Mouse (Mus musculus) neural tube, embryonic 13.5 days (tissue): ENCODE results near the gene Coro1b. TPM values are rescaled to one million over a fixed set of nuclear protein-coding genes. Genes with fewer than 3 reads are reported as not detected.
A peak's percentile ranks its signal among the peaks of the same experiment; 100 is the strongest.
"Not testable (repeated sequence)": the region's sequence is repeated elsewhere in the genome, so short reads cannot be mapped to it uniquely, and the experiment has no call there.

Experiments used
- ATAC-seq: fragments of 200-750 bp; cut with Nextera tagmentation; 2 replicates; pipeline ENCODE4 v1.8.0; 2017; ENCODE audit warnings: low read depth, mild to moderate bottlenecking, moderate TSS enrichment, moderate library complexity
- H3K27ac ChIP-seq: fragments of 300-500 bp; sonication (generic); replicated peaks from 2 replicates; pipeline ENCODE4 v1.5.1; 2015; ENCODE audit warnings: moderate library complexity, mild to moderate bottlenecking, inconsistent platforms
- H3K27me3 ChIP-seq: fragments of 300-500 bp; sonication (generic); 2 replicates; pipeline ENCODE4 v1.6.1; 2015; ENCODE audit warnings: mild to moderate bottlenecking, inconsistent platforms
- H3K36me3 ChIP-seq: fragments of 300-500 bp; sonication (generic); 2 replicates; pipeline ENCODE4 v1.6.1; 2015; ENCODE audit warnings: mild to moderate bottlenecking, inconsistent platforms
- H3K4me1 ChIP-seq: fragments of 300-500 bp; sonication (generic); replicated peaks from 2 replicates; pipeline ENCODE4 v1.6.1; 2015; ENCODE audit warnings: inconsistent platforms
- H3K4me2 ChIP-seq: fragments of 300-500 bp; sonication (generic); 2 replicates; pipeline ENCODE4 v1.6.1; 2015; ENCODE audit warnings: inconsistent platforms, mild to moderate bottlenecking, moderate library complexity
- H3K4me3 ChIP-seq: fragments of 300-500 bp; sonication (generic); 2 replicates; pipeline ENCODE4 v1.5.1; 2015; ENCODE audit warnings: mild to moderate bottlenecking, inconsistent platforms
- H3K9ac ChIP-seq: fragments of 300-500 bp; sonication (generic); 2 replicates; pipeline ENCODE4 v1.6.1; 2015; ENCODE audit warnings: moderate library complexity, mild to moderate bottlenecking, inconsistent platforms
- H3K9me3 ChIP-seq: fragments of 300-500 bp; sonication (generic); 2 replicates; pipeline ENCODE4 v1.6.1; 2016; ENCODE audit warnings: inconsistent platforms
- WGBS: fragments of 180-500 bp; shearing (Covaris S2); methylation state at CpG from one replicate; pipeline ENCODE4 v1.1.7; 2015; 5-methylcytosine and 5-hydroxymethylcytosine counted together
- polyA plus RNA-seq: library from polyadenylated mRNA; unstranded; fragments of >200 nt; fragmentation: Nextera tagmentation; extraction: Ambion mirVana; gene quantifications from 2 replicates; pipeline ENCODE4 v1.2.1, GENCODE M21; 2015

Coro1b gene
- polyA plus RNA-seq, 1 experiment from 2014 or later: 119 TPM

- not testable (repeated sequence) for H3K9me3 ChIP-seq, H3K27me3 ChIP-seq, H3K4me3 ChIP-seq, H3K9ac ChIP-seq, ATAC-seq
- peak overlapping the region; percentile 53; the same call in 1 of the 2 replicates for H3K4me2 ChIP-seq
- H3K4me1 ChIP-seq: peaks cover 25% of the 10 kb centered on the region
- peak overlapping the region; percentile 46; the same call in 1 of the 2 replicates for H3K27ac ChIP-seq
- 57% methylated on average over 6 of the region's 6 CpGs for WGBS
- peaks cover 14% of the 10 kb centered on the region for H3K36me3 ChIP-seq
These were observed 26.5 kb upstream of the Coro1b start for GRCm38 (mm10) chr19:4121896-4122295.

- Histone ChIP-seq H3K27me3 (no peaks in the 10 kb centered on the region), H3K9ac (no peak overlapping the region), H3K9me3 (no peaks in the 10 kb centered on the region), H3K27ac (no peak overlapping the region), H3K4me2 (no peak overlapping the region), H3K4me3 (no peak overlapping the region), H3K36me3 (peaks cover 9% of the 10 kb centered on the region), H3K4me1 (peaks cover 32% of the 10 kb centered on the region)
- ATAC-seq: no peak
- WGBS: 89% methylated on average over 7 of the region's 7 CpGs
These were observed 25.7 kb upstream of the Coro1b start for GRCm38 (mm10) chr19:4122411-4123370.

GRCm38 (mm10) chr19:4124432-4124831 lies 24.0 kb upstream of the Coro1b start:
- 82% methylated on average over 4 of the region's 4 CpGs for WGBS
- Histone ChIP-seq H3K4me3 (no peak overlapping the region), H3K9ac (peak overlapping the region; percentile 41), H3K27ac (0 out of 2 replicates have a peak overlapping the region, but pooled peaks have one; percentile 49), H3K4me2 (peak overlapping the region; percentile 78; the same call in 1 of the 2 replicates), H3K9me3 (no peaks in the 10 kb centered on the region), H3K27me3 (no peaks in the 10 kb centered on the region), H3K4me1 (peaks cover 33% of the 10 kb centered on the region), H3K36me3 (peaks cover 19% of the 10 kb centered on the region)
- ATAC-seq: no peak

- Histone ChIP-seq H3K4me2 (peak overlapping the region; percentile 78), H3K4me3 (peak overlapping the region; percentile 86), H3K27ac (peak overlapping the region; percentile 49; the same call in 1 of the 2 replicates), H3K9ac (peak overlapping the region; percentile 69), H3K36me3 (peaks cover 27% of the 10 kb centered on the region), H3K4me1 (peaks cover 28% of the 10 kb centered on the region)
- H3K27me3 ChIP-seq, H3K9me3 ChIP-seq: not testable (repeated sequence)
- ATAC-seq: peak; percentile 32
- whole genome bisulfite sequencing: 10% methylated on average over 4 of the region's 4 CpGs
These were observed 23.2 kb upstream of the Coro1b start for GRCm38 (mm10) chr19:4125268-4125667.

GRCm38 (mm10) chr19:4125741-4126696 lies 22.4 kb upstream of the Coro1b start, which contains the start of gene Aip:
Gene Aip (minus strand): TSS chr19:4125858.
- peak within 1 kb of the TSS; percentile 80 for H3K27ac ChIP-seq
- H3K4me2 ChIP-seq: peak within 1 kb of the TSS; percentile 78
- H3K9me3 ChIP-seq: no peaks in the 10 kb centered on the region
- peaks cover 22% of the 10 kb centered on the region for H3K4me1 ChIP-seq
- H3K4me3 ChIP-seq: peak within 1 kb of the TSS; percentile 86
- under 1% methylated on average over 64 of the region's 64 CpGs for WGBS
- no peaks in the 10 kb centered on the region for H3K27me3 ChIP-seq
- H3K36me3 ChIP-seq: peaks cover 34% of the 10 kb centered on the region
- ATAC-seq: peak; percentile 92
- peak within 1 kb of the TSS; percentile 93 for H3K9ac ChIP-seq

GRCm38 (mm10) chr19:4126759-4127495 lies 21.5 kb upstream of the Coro1b start:
- no peaks in the 10 kb centered on the region for H3K27me3 ChIP-seq
- WGBS: 74% methylated on average over 7 of the region's 7 CpGs
- H3K27ac ChIP-seq: peak overlapping the region; percentile 80
- H3K4me3 ChIP-seq: peak overlapping the region; percentile 86
- H3K4me1 ChIP-seq: peaks cover 22% of the 10 kb centered on the region
- H3K9ac ChIP-seq: peak overlapping the region; percentile 93
- no peaks in the 10 kb centered on the region for H3K9me3 ChIP-seq
- ATAC-seq: no peak
- peaks cover 43% of the 10 kb centered on the region for H3K36me3 ChIP-seq
- H3K4me2 ChIP-seq: peak overlapping the region; percentile 78

GRCm38 (mm10) chr19:4129462-4129861 lies 19.0 kb upstream of the Coro1b start:
- no peaks in the 10 kb centered on the region for H3K27me3 ChIP-seq
- 94% methylated on average over 7 of the region's 7 CpGs for WGBS
- peaks cover 22% of the 10 kb centered on the region for H3K4me1 ChIP-seq
- peaks cover 59% of the 10 kb centered on the region for H3K36me3 ChIP-seq
- no peak overlapping the region for H3K4me3 ChIP-seq
- H3K9me3 ChIP-seq: no peaks in the 10 kb centered on the region
- ATAC-seq: no peak
- no peak overlapping the region for H3K9ac ChIP-seq
- no peak overlapping the region for H3K27ac ChIP-seq
- H3K4me2 ChIP-seq: no peak overlapping the region

- Histone ChIP-seq H3K4me1 (peaks cover 19% of the 10 kb centered on the region), H3K4me2 (no peak overlapping the region), H3K9ac (no peak overlapping the region), H3K27me3 (no peaks in the 10 kb centered on the region), H3K27ac (no peak overlapping the region), H3K4me3 (no peak overlapping the region), H3K9me3 (no peaks in the 10 kb centered on the region), H3K36me3 (peaks cover 59% of the 10 kb centered on the region)
- 87% methylated on average over 4 of the region's 4 CpGs for WGBS
- ATAC-seq: no peak
These were observed 18.3 kb upstream of the Coro1b start for GRCm38 (mm10) chr19:4130106-4130505.

- Histone ChIP-seq H3K9me3 (no peaks in the 10 kb centered on the region), H3K27ac (no peak overlapping the region), H3K9ac (no peak overlapping the region), H3K36me3 (peaks cover 59% of the 10 kb centered on the region), H3K4me1 (peaks cover 17% of the 10 kb centered on the region), H3K4me2 (no peak overlapping the region), H3K4me3 (no peak overlapping the region), H3K27me3 (no peaks in the 10 kb centered on the region)
- ATAC-seq: no peak
- WGBS: 95% methylated on average over 5 of the region's 5 CpGs
These were observed 17.3 kb upstream of the Coro1b start for GRCm38 (mm10) chr19:4131075-4131474.

GRCm38 (mm10) chr19:4131768-4132167 lies 16.7 kb upstream of the Coro1b start:
- 84% methylated on average over 2 of the region's 2 CpGs for WGBS
- no peak overlapping the region for H3K4me2 ChIP-seq
- ATAC-seq: no peak

GRCm38 (mm10) chr19:4134354-4134753 lies 14.1 kb upstream of the Coro1b start:
- no peak overlapping the region for H3K4me3 ChIP-seq
- H3K27ac ChIP-seq: no peak overlapping the region
- H3K4me2 ChIP-seq: no peak overlapping the region
- peaks cover 40% of the 10 kb centered on the region for H3K36me3 ChIP-seq
- WGBS: 88% methylated on average over 4 of the region's 4 CpGs
- peaks cover 8% of the 10 kb centered on the region; the same call in 1 of the 2 replicates for H3K4me1 ChIP-seq
- H3K9me3 ChIP-seq: no peaks in the 10 kb centered on the region
- H3K9ac ChIP-seq: no peak overlapping the region
- H3K27me3 ChIP-seq: no peaks in the 10 kb centered on the region
- ATAC-seq: no peak

More at GRCm38 (mm10) chr19:4131768-4132167, 16.7 kb upstream of the Coro1b start:
- H3K36me3 ChIP-seq: peaks cover 59% of the 10 kb centered on the region
- H3K4me1 ChIP-seq: peaks cover 10% of the 10 kb centered on the region
- no peak overlapping the region for H3K4me3 ChIP-seq
- no peak overlapping the region for H3K9ac ChIP-seq
- H3K27me3 ChIP-seq: no peaks in the 10 kb centered on the region
- H3K27ac ChIP-seq: no peak overlapping the region
- H3K9me3 ChIP-seq: no peaks in the 10 kb centered on the region
